Mouse (Mus musculus) forebrain, embryonic 14.5 days (tissue): ENCODE measurements around the gene Susd3. TPM values are rescaled to one million over a fixed set of nuclear protein-coding genes. Genes with fewer than 3 reads are reported as not detected.

ENCODE experiments used
- ATAC-seq: fragments of 200-750 bp; cut with Nextera tagmentation; 2 replicates; pipeline ENCODE4 v1.8.0; 2017; ENCODE audit warnings: mild to moderate bottlenecking, moderate library complexity
- DNase-seq: peaks from one replicate; pipeline ENCODE4 v3.0.0-alpha.2; 2015; ENCODE audit warnings: low spot score
- H3K27ac ChIP-seq: fragments of 300-500 bp; sonication (generic); 2 replicates; pipeline ENCODE4 v1.5.1; 2014; ENCODE audit warnings: low read depth, mild to moderate bottlenecking, control low read depth, low read length, moderate library complexity
- H3K27me3 ChIP-seq: fragments of 300-500 bp; sonication (generic); replicated peaks from 2 replicates; pipeline ENCODE4 v1.6.1; 2014; ENCODE audit warnings: low read length, control low read depth, mixed read lengths; ENCODE audit not compliant: control insufficient read depth, insufficient read depth
- H3K36me3 ChIP-seq: fragments of 300-500 bp; sonication (generic); 2 replicates; pipeline ENCODE4 v1.6.1; 2014; ENCODE audit warnings: low read length, control low read depth; ENCODE audit not compliant: control insufficient read depth, insufficient read depth
- H3K4me1 ChIP-seq: fragments of 300-500 bp; sonication (generic); 2 replicates; pipeline ENCODE4 v1.6.1; 2014; ENCODE audit warnings: antibody characterized with exemption, low read length, control low read depth; ENCODE audit not compliant: control insufficient read depth, insufficient read depth
- H3K4me2 ChIP-seq: fragments of 300-500 bp; sonication (generic); 2 replicates; pipeline ENCODE4 v1.6.1; 2014; ENCODE audit warnings: mild to moderate bottlenecking, control low read depth, low read length
- H3K4me3 ChIP-seq: fragments of 300-500 bp; sonication (generic); 2 replicates; pipeline ENCODE4 v1.5.1; 2014; ENCODE audit warnings: low read depth, low read length, control low read depth
- H3K9ac ChIP-seq: fragments of 300-500 bp; sonication (generic); 2 replicates; pipeline ENCODE4 v1.6.1; 2014; ENCODE audit warnings: mild to moderate bottlenecking, low read length, control low read depth, moderate library complexity
- H3K9me3 ChIP-seq: fragments of 300-500 bp; sonication (generic); replicated peaks from 2 replicates; pipeline ENCODE4 v1.6.1; 2016; ENCODE audit warnings: low read length, control low read depth, mixed read lengths; ENCODE audit not compliant: control insufficient read depth
- WGBS: fragments of 180-500 bp; shearing (Covaris S2); extraction: QIAGEN DNeasy Blood & Tissue Kit; methylation state at CpG from one replicate; pipeline ENCODE4 v1.1.7; 2014; 5-methylcytosine and 5-hydroxymethylcytosine counted together
- polyA plus RNA-seq: library from polyadenylated mRNA; unstranded; fragments of >200 nt; fragmentation: Nextera tagmentation; extraction: Ambion mirVana; gene quantifications from 2 replicates; pipeline ENCODE4 v1.2.1, GENCODE M21; 2014

The Susd3 gene
- polyA plus RNA-seq, 1 experiment from 2014 or later = 1.4 TPM

DNA sequence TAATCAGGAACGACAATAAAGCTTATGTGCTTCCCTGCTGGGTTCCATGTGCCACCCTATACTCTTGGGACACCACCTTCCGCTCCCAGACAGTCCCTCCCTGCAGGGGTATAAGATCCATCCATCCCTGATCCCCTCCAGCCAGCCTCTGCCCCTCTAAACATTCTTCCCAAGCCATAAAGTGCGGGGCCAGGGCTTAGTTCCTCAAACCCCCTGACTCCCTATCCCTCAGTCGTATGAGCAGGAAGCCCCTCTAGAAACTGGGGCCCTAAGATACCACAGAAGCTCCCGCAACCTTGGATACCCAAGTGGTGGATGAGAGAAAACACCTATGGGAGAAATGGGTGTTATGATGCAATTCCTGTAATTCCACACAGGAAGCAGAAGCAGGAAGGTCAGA is 52.3 kb downstream of the Susd3 start:
- WGBS = 82% methylated on average over 5 of the region's 5 CpGs
- DNase-seq = no peak
- no peak overlapping the region for H3K9ac ChIP-seq
- no peak overlapping the region for H3K4me2 ChIP-seq
- H3K36me3 ChIP-seq = no peaks in the 10 kb centered on the region
- H3K9me3 ChIP-seq = no peaks in the 10 kb centered on the region
- H3K4me3 ChIP-seq = no peak overlapping the region
- no peaks in the 10 kb centered on the region for H3K27me3 ChIP-seq
- no peak overlapping the region for H3K27ac ChIP-seq
- H3K4me1 ChIP-seq = peaks cover 4% of the 10 kb centered on the region; the same call in 1 of the 2 replicates
- no peak for ATAC-seq

DNA sequence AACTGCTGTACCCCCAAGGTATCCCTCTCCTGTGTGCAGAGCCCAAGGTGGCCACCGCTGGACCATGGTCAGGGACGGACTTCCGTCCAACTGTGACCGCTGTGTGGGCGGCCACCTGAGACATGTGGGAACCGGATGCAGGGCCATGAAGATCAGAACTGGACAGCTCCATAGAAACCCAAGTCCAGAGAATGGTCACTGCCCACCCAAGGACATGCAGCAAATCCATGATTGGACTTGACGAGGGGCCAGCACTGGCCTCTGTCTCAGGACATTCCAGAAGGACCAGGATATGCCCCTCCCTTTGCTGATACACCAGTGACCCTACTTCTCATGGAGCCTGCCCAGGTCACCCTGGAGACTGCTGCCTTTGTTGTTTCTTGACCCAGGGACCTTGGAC is 52.9 kb downstream of the Susd3 start:
- H3K27ac ChIP-seq = no peak overlapping the region
- no peak overlapping the region for H3K9ac ChIP-seq
- no peaks in the 10 kb centered on the region for H3K27me3 ChIP-seq
- peaks cover 4% of the 10 kb centered on the region; the same call in 1 of the 2 replicates for H3K4me1 ChIP-seq
- H3K9me3 ChIP-seq = no peaks in the 10 kb centered on the region
- no peaks in the 10 kb centered on the region for H3K36me3 ChIP-seq
- 93% methylated on average over 7 of the region's 7 CpGs for WGBS
- ATAC-seq (no peak), DNase-seq (no peak)
- no peak overlapping the region for H3K4me3 ChIP-seq
- H3K4me2 ChIP-seq = no peak overlapping the region

DNA sequence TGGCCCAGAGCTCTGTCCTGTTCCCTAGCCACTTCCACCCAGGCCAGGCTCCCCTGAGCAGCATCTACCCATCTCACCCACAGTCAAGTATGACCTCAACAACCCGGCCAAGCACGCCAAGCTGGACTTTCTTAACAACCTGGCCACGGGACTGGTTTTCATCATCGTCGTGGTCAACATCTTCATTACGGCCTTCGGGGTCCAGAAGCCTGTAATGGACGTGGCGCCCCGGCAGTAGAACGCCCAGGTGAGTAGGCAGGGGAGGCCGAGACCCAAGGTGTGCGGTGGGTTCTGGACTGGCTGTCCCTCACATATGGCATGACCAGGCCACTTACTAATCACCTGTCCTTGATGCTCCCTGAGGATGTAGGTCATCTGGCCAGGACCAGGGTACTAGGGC is 53.7 kb downstream of the Susd3 start:
- H3K9me3 ChIP-seq = no peaks in the 10 kb centered on the region
- no peak overlapping the region for H3K9ac ChIP-seq
- H3K27ac ChIP-seq = no peak overlapping the region
- H3K36me3 ChIP-seq = no peaks in the 10 kb centered on the region
- WGBS = 97% methylated on average over 13 of the region's 13 CpGs
- H3K27me3 ChIP-seq = no peaks in the 10 kb centered on the region
- peaks cover 4% of the 10 kb centered on the region; the same call in 1 of the 2 replicates for H3K4me1 ChIP-seq
- ATAC-seq = no peak
- H3K4me3 ChIP-seq = no peak overlapping the region
- no peak overlapping the region for H3K4me2 ChIP-seq
- DNase-seq = no peak

DNA sequence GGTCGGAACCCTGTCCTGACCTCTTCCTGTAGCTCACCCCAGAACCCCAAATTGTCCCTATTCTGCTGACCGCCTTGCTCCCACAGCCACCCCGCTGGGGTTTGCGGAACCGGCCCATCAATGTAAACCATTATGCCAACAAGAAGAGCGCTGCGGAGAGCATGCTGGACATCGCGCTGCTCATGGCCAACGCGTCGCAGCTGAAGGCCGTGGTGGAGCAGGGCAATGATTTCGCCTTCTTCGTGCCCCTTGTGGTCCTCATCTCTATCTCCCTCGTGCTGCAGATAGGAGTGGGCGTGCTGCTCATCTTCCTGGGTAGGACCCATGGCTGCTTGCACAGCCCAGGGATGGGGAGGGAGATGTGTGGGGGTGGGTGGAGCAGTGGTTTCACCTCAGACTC is 54.9 kb downstream of the Susd3 start:
- no peaks in the 10 kb centered on the region for H3K27me3 ChIP-seq
- H3K27ac ChIP-seq = no peak overlapping the region
- H3K36me3 ChIP-seq = no peaks in the 10 kb centered on the region
- 95% methylated on average over 17 of the region's 17 CpGs for WGBS
- no peak overlapping the region for H3K4me3 ChIP-seq
- H3K4me1 ChIP-seq = peaks cover 4% of the 10 kb centered on the region; the same call in 1 of the 2 replicates
- no peaks in the 10 kb centered on the region for H3K9me3 ChIP-seq
- H3K4me2 ChIP-seq = no peak overlapping the region
- H3K9ac ChIP-seq = no peak overlapping the region
- ATAC-seq (no peak), DNase-seq (no peak)

DNA sequence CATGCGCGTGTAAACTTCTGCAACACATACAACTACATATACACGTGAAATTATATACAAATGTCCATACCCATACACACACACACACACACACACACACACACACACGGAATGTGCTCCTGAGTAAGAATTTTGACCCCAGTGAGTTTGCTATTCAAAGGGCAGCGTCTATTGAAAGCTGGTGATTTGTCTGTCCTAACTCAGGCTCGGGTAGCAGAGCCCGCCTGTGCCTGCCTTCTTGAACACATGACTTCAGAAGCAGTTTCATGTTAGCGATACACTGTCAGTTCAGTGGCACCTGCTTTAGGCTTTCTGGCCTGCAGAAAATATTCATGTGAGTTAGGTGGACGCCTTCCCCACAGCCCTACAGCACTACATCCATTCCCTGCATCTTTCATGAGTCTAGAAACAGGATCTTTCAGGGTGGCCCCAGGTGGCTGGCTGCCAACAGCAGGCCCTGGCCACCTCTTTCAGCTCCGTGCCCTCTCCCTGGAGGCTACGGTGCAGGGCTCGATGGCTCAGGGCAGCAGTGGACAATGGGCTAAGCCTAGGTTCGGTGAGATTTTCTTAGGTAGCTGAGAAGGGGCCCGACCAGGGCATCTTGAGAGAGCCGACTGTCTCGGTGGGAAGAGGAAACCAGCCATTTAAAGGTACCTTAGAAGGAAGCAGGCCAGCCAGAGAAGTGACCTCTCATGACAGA is 56.2 kb downstream of the Susd3 start:
- H3K9me3 ChIP-seq = no peaks in the 10 kb centered on the region
- DNase-seq (no peak), ATAC-seq (no peak)
- H3K4me2 ChIP-seq = no peak overlapping the region
- no peak overlapping the region for H3K9ac ChIP-seq
- H3K4me1 ChIP-seq = peaks cover 6% of the 10 kb centered on the region; the same call in 1 of the 2 replicates
- H3K4me3 ChIP-seq = no peak overlapping the region
- no peaks in the 10 kb centered on the region for H3K36me3 ChIP-seq
- H3K27ac ChIP-seq = no peak overlapping the region
- 62% methylated on average over 16 of the region's 16 CpGs for WGBS
- no peaks in the 10 kb centered on the region for H3K27me3 ChIP-seq

DNA sequence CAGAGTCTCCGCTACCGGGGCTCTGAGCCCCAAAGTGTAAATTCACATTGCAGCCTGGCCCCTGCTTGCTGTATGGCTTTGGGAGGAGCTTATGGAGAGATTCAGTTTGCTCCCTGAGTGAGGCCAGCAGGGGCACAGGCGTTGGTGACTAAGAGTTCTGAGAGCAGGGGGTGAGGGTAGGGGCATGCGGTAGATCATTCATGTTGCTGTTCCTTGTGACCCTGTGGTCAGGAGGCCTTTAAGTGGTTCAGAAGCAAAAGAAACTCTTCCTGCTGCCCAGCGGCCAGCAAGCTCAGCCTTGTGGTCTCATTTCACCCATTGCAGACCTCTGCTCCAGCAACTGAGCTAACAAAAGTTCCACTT is 56.9 kb downstream of the Susd3 start:
- H3K9ac ChIP-seq = no peak overlapping the region
- no peak overlapping the region for H3K4me3 ChIP-seq
- H3K4me1 ChIP-seq = peaks cover 9% of the 10 kb centered on the region; the same call in 1 of the 2 replicates
- ATAC-seq (no peak), DNase-seq (no peak)
- H3K27me3 ChIP-seq = no peaks in the 10 kb centered on the region
- no peaks in the 10 kb centered on the region for H3K36me3 ChIP-seq
- WGBS = 62% methylated on average over 5 of the region's 5 CpGs
- H3K9me3 ChIP-seq = no peaks in the 10 kb centered on the region
- H3K4me2 ChIP-seq = no peak overlapping the region
- no peak overlapping the region for H3K27ac ChIP-seq

DNA sequence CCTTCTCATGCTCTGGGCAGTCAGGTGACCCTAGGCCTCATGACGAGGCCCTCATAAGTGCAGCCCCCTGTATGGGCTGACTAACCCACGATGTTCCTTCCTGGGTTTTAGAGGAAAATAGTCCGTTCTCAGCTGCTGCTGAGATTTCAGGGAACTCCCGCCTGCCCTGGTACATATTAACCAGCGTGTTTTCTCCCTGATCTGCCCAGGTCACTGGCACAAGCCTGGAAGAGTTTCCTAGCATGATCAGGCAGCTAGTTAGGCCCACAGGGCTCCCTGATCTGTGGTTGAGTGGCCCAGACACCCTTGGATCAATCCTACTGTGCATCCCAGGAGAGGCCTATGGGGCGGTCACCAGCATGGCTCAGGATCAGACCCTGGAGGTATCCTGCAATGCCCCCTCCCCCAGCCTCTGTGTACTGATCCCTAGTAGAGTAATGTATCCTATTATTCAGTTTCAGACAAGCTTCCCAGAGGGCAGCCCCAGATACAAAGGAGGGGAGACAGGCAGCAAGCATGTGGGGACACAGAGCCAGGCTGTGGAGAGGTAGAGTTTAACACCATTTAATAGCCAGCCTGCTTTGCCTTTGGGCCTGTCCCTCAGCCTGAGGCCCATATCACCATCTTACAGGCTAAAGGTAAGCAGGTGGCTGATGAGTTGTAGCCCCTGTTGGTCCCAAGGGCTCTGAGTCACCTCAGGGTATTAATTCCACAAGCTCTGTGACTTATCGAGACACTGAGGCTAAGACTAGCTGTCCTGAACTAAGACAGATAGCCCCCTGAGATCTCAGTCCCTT is 57.4 kb downstream of the Susd3 start:
- WGBS = 89% methylated on average over 7 of the region's 7 CpGs
- no peaks in the 10 kb centered on the region for H3K9me3 ChIP-seq
- peaks cover 9% of the 10 kb centered on the region; the same call in 1 of the 2 replicates for H3K4me1 ChIP-seq
- no peaks in the 10 kb centered on the region for H3K36me3 ChIP-seq
- DNase-seq (no peak), ATAC-seq (no peak)
- H3K4me3 ChIP-seq = no peak overlapping the region
- H3K27ac ChIP-seq = no peak overlapping the region
- H3K9ac ChIP-seq = no peak overlapping the region
- H3K4me2 ChIP-seq = no peak overlapping the region
- no peaks in the 10 kb centered on the region for H3K27me3 ChIP-seq

DNA sequence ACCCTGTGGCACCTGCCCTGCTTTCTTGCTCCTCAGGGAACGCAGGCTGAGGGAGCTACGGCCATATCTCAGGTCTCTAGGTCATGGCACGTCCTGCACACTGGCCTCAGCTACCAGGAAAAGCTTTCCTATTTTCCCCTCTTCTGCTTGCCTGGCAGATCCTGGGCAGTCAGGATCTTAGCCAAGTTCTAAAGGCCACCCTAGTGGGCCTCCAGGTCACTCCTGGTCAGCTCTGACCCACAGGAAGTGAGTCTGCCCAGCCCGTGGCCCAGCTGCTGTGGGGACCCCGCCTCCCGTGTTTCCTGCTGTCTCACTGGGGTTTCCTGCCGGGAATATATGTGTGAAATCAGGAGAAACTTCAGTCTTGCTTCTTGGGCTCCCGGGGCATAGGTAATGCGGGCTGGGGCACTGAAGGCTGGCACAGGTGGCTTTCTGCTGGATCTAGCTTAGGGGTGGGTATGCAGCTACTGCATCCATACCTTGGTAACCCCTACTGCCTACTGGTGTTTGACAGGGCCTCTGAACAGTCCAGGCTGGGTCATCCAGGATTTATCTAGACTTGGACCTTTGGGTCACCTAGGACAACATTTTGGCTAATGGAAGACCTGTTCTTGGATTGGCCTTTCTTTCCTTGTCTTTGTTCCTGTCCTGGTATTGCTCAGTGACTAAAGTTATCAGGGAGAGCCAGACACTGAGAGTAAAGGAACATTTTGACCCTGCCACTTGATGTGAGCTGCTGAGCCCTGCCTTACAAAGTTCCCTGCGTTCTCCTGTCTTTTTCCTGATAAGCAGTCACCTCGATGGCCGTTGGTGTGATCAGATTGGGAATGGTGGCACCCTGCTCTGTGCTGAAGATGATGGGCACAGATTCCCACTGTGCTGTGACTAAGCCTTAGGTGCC is 58.3 kb downstream of the Susd3 start:
- WGBS = 86% methylated on average over 12 of the region's 12 CpGs
- H3K4me2 ChIP-seq = no peak overlapping the region

More for the DNA sequence above, 58.3 kb downstream of the Susd3 start:
- peaks cover 9% of the 10 kb centered on the region; the same call in 1 of the 2 replicates for H3K4me1 ChIP-seq
- DNase-seq (no peak), ATAC-seq (no peak)
- H3K27me3 ChIP-seq = no peaks in the 10 kb centered on the region
- no peak overlapping the region for H3K4me3 ChIP-seq
- H3K36me3 ChIP-seq = no peaks in the 10 kb centered on the region
- no peaks in the 10 kb centered on the region for H3K9me3 ChIP-seq
- H3K27ac ChIP-seq = no peak overlapping the region
- H3K9ac ChIP-seq = no peak overlapping the region
